Mouse (Mus musculus) right cerebral cortex, postnatal 14 days (tissue): ENCODE data around the gene Otud4.
"Not testable (repeated sequence)": the region's sequence is repeated elsewhere in the genome, so short reads cannot be mapped to it uniquely, and the experiment has no call there.

Source experiments
- DNase-seq: peaks from one replicate; pipeline ENCODE4 v3.0.0; 2022

Gene Otud4

DNA sequence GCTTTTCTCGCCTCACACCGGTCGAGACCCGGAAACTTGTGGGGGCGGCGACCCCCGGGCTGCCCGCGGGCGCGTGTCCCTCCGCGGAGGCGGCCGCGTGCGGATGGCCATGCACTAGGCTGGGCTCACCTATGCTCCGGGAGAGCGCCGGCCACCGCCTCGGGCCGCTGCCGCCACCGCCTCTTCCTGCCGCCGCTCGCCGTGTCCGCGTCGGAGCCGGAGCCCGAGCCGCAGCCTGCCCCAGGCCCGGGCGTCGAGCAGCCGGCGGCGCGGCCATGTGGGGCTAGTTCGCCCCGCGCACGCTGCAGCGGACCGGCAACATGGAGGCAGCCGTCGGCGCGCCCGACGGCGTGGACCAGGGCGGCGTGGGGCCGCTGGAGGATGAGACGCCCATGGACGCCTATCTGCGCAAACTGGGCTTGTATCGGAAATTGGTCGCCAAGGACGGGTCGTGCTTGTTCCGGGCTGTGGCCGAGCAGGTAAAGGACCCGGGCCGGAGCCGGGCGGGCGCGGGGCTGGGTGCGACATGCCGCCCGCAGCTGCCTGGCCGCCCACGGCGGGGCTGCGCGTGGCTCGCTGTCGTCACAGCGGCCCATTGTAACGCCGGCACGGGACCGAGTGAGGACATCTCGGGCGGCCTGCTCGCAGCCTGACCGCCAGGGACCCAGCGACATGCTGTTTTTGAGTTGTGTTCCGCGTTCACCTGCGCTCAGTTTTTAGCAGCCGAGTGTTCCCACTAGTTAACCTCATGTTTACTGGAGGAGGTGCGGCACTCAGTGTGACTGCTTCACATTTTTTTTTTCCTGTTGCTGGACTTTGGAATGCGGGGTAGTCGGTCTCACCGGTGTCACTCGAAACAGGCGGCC, at the start of gene Otud4:
Gene Otud4 (plus strand): TSS at position 33 of the 866 bp plus-strand sequence.
- DNase-seq = peak; percentile 55

DNA sequence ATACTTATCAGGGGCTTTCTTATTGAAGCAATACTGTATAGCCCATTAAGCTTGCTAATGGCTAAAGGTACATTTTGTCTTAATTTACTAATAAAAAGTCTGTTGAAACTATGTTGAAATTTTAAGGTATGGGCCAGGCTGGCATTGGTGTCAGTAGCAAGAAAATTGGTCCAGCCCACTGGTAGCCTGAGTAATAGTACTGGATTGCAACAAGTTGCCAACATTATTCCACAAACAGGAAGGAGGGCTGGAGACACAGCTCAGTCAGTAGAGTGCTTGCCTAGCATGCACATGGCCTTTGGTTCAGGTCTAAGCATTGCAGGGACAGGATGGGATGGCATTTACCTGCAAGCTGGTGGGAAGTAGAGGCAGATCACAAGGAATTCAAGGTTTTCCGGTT, 38.5 kb upstream of the Otud4 start:
- DNase-seq = no peak

DNA sequence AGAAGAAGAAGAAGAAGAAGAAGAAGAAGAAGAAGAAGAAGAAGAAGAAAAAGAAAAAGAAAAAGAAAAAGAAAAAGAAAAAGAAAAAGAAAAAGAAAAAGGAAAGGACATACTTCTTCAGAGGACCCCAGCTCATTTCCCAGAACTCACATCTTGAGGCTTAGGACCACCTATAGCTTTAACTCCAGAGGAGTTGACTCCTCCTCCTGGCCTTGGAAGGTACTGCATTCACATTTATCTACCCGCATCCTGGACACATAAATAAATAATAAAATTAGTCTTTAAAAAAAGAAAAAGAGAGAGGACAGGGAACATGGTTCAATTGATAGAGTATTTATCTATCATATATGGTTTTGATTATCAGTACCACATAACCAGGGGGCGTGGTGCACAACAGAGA, 36.2 kb upstream of the Otud4 start:
- not testable (repeated sequence) for DNase-seq

DNA sequence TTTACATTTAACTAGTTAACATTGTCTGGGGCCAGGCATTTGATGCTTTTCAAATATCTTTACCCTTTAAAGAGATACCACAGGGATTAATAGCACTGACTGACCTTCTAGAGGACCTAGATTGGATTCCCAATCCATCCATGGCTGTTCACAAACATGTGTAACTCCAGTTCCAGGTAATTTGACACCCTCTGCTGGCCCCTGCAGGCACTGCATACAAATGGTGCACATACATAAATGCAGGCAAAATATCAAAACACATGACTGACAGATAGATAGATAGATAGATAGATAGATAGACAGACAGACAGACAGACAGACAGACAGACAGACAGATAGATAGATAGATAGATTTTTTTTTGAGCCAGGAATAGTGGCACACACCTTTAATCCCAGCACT, 33.2 kb upstream of the Otud4 start:
- no peak for DNase-seq

DNA sequence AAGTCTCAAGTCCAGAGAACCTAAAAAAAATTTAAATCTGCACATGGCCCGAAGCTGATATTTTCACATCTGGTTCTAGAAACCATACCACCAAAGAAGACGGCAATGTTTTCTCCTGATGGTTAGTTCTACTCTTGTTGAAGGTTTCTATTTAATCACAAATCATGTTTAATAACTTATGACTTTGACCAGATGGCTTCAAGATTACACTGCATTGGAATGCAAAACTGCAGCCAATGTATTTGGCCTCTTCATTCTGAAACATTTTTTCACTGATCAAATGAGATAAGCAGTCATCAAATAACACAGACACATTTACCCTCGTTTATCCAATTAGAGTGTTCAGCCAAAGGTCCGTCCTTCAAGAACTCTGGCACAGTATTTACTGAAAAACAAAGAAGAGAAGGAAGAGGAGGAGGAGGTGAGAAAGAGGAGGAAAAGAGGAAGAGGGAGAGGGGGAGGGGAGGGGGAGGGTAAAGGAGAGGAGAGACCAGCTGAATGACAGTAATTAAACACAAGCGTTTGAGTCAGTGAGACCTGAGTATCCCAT, 32.6 kb upstream of the Otud4 start:
- no peak for DNase-seq

DNA sequence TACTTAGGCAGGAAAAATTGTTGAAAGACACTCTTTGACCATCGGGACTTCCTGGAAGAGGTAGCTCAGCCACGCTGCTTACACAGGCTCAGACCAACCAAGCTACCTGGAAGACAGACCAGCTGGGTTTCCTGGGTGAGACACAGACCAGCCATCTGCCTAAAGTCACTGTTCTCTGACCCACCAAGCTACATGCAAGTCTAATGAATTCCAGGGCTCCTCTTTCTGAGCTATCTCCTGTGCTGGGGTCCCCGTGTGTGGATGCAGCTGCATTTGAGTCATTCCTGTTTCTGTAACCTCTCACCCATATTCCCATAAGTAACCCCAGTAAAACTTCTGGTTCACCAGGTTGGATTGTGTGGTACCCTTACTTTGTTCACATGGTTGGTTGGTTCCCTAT, 30.7 kb upstream of the Otud4 start:
- no peak for DNase-seq

DNA sequence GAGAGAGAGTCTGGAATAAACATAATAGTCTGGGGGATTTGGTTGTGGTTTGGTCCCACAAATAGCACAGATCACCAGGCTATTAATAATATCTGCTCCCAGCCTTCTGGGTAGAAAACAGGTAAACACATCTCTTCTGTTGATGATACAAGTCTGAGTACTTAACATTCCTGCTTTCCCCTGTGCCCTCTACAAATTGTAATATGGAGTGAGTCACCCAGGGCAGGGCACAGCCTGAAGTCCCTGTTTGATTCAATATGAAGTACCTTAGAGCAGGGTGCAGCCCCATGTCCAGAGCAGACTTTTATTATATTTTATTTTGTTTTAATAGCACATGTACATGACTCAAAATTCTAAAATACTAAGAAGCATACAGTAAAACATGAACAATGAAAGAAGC, 29.1 kb upstream of the Otud4 start:
- no peak for DNase-seq

DNA sequence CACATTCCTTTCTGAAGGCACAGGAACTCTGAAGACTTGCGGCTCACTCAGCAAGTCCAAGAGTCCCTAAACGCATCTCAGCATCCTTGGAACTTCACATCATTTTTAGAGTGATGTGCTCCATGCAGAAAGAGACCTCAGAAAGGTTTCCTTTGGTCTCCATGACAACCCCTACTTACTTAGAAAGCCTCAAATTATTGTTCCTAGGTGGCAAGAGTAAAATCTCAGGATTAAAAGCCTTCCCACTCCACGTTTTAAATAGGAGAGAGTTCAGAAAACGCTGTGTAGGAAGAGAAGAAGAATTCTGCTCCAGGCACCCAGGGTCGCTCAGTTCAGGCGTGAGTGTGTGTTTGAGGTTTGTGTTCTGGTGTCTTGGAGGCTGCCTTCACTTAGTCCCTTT, 27.1 kb upstream of the Otud4 start:
- no peak for DNase-seq

DNA sequence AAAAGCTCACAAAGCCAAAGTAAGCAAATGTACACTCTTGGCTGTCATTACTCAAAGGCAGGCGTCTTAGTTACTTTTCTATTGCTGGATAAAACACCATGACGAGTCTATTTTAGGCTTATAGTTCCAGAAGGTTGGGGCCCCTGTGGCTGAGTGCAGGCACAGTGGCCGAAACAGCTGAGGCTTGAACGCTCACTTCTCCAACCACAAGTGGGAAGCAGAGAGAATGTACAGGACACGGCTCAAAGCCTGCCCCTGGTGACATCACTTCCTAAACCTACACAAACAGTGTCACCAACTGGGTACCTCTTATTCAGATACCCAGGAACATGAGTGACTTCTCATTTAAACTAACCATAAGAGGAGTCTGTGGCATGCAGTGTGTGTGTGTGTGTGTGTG, 26.5 kb upstream of the Otud4 start:
- DNase-seq = no peak

DNA sequence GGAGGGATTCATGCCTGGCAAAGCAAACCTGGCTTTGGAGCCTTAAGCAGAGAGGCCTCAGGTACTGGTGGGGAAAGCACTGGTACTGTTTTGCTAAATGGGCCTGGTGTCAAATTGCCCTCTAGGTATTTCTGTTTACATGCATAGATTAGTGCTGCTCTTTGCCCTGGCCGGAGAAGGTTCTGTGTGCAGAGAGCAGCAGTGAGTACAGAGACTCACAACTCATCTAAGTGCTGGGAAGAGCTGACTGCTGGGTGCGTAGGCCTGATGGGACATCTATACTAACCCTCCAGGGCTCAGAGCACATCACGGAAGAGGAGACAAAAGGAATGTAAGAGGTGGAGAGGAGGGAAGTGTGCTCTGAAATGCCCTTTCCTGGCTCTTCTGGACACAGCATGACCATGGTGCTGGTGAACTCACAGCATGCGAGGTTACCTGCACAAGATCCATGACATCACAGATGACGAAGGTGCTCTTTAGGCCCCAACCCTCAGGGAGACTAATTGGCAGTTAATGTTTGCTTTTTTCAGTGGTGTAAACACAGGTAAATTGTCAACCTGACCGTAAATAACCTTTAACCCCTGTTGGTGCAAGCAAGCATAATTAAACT, 23.6 kb upstream of the Otud4 start:
- DNase-seq = no peak

DNA sequence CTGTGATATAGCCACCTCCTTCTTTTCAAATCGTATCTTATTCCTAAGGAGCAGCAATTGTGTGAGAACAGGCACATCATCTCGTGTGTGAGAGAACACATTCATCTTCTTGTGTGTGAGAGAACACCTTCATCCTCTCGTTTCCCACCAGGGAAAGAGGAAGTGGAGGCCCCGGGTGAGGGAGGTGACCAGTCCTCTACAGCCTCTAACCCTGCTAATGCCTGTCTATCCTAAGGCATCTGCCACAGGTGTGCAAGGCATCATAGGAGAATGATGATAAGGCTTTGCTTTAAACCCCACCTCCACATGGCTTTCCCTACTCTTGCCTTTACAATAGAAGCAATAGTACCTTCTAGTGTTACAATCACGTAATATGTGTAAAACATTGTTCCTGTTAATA, 20.5 kb upstream of the Otud4 start:
- DNase-seq = no peak

DNA sequence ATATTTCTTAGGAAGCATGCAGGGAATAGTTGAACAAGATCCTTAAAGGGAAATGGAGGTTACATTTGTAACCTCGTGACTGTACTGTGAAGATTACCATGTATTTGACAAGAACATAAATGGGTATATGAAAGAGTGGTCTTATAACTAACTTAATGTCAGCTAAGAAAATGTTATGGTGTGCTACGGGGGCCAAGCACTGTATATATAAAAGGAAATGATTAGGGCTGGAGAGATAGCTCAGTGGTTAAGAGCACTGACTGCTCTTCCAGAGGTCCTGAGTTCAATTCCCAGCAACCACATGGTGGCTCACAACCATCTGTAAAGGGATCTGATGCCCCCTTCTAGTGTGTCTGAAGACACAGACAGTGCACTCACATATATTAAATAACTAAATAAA, 20.1 kb upstream of the Otud4 start:
- no peak for DNase-seq

DNA sequence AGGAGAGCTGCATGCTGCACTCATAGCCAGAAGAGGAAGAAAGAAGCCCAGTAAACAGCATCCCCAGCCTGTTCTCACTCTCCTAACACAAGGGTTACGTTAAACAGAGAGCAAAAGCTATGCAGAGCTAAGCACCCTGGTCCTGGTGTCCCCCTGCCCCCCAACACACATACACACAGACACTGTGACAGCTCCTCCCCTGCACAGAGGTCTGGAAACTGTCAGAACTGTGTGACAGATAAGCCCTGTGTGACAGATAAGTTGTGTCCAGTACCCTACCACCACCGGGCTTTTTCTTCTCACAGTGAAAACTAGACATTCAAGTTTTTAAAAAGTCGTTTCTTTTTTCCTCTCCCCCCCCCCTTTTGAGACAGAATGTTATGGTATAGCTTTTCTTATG, 19.4 kb upstream of the Otud4 start:
- DNase-seq = no peak

DNA sequence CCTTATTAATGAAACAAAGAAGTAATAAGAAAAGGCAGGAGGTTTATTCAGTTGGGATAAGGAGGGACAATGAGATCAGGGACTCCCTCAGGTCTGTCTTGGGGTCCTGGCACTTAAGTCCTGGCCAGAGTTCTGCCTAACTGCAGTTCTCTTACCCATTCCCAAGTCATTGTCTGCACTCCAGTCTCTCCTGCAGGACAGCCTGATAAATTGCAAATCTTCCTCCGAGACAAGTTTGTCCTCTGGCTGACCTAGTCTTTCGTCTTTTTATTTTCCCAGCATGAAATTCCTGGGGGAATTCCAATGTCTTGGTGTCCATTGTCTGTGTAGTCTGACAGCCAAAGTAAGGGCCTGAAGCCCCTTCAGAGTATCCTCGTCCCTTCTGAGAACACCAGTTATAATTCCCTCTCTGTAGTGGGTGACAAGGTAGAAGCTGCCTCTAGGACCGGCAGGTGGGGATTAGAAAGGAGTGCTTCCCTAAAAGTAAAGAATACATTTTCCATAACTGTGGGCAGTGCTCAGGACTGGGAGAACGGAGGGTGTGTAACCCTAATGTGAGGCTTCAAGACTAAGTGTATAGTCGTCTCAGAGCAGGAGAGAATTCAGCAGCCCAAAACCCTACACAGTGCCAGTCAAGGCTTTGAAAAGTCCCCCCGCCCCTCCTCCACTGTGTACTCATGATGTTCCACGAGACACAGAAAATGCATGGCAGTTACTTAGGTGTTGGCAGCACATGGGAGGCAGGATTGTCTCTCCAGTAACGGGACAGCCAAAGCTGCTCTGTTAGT, 18.7 kb upstream of the Otud4 start:
- no peak for DNase-seq

DNA sequence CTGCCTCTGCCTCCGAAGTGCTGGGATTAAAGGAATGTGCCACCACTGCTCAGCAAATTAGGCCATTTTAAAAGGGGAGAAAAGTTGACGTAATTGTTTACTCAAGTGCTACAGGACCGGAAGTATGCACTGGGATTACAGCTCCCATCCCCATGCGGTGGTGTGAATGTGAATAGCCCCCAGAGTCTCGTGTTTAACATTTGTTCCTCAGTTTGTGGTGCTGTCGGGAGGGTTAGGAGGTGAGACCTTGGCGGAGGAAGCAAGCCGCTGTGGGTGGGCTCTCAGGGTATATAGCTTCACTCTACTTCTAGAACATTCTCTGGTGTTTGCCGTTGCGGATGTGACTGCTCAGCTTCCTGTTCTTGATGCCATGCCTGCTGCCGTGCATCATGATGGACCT, 17.1 kb upstream of the Otud4 start:
- no peak for DNase-seq

DNA sequence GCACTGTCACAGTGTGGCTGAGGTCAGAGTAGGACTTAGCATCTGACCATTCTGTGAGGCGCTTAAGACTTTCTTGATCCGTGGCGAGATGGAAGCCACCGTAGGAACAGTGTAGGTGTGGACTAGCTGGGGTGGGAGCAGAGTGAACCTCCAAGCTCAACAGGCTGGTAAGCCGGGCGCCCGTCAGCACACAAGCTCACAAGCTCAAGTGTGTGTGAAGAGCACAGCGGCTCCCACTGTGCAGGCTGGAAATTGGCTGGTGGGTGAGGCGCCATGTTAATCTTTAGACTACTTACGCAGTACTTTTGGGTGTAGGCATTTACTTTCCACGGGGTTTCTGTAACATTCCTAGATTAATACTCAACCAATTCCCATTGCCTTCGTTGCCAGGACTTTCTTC, 16.1 kb upstream of the Otud4 start:
- no peak for DNase-seq

DNA sequence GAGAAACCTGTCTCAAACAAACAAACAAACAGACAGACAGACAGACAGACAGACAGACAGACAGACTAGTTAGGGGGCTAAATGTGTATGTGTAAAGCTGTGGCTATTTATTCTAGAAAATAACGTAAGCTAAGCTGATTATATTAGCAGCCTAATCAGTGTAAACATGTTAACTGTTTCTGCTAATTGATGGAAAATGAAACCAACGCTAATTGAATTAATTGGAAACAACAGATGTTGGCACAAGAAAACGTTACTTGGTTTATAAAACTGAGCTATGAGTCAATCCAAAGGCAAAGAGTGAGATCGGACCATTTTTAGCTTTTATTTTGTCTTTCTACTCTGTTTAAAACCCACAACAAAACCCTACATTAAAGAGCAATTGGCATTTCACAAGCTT, 15.0 kb upstream of the Otud4 start:
- DNase-seq = no peak

DNA sequence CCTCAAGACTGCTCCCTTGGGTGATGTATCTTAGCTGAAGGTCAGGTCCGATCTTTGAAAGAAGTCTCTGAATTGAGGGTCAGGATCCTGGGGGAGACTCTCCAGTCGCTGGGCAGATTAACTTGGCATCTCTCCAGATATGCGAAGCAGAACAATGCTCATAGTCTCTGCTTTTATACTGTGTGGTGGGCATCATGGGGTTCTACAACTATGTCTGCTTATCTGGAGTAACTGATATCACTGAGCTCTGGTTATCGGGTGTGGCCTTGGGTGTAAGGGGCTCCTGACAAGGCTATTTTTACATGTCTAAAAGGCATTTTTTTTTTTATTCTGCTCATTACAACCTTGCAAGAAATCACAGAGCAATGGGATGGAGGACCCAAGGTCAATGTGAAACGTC, 13.2 kb upstream of the Otud4 start:
- no peak for DNase-seq

DNA sequence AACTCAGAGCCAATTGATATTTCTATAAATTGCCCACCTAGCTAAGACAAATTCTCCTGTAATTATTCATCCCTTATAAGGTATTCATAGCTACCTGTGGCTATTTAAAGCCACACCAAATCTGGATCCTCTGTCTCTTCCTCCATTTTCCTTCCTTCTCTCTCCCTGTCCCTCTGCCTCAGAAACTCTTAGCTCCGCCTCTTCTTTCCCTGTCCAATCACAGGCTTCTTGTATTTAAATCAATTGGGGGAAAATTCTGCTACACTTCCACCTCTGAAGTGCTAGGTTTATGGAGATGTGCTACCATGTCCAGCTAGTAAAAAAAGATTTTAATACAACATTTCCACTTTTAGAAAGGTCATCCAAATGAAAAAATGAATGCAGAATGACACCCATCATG, 3.9 kb upstream of the Otud4 start:
- DNase-seq = no peak

DNA sequence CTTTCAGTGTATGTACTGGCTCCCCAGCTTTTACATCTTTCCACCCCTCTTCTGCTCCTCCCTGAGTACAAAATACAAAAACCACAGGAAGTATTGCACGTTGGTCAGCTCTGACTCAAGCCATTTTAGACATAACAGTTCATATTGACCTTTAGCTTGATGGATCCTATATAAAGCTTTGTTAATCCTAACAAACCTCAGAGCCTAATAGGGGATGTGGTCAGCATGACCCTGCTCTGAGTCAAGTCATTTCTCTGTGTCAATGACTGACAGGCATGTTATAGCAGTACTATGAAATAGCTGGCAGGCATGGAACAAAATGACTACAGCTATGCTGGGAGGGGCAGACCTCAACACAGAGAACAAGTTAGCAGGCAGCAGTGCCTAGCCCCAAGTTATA, 3.3 kb upstream of the Otud4 start:
- no peak for DNase-seq

DNA sequence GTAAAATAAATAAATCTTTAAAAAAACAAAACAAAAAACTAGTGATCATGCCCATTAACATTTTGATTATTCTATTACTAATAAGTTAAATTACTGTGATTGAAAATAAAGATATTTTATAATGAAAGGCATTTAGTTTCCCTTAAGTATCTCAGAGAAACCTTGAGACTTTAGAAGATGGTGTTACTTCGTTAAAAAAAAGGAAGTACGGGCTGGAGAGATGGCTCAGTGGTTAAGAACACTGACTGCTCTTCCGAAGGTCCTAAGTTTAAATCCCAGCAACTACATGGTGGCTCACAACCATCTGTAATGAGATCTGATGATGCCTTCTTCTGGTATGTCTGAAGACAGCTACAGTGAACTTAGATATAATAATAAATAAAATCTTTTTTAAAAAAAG, 2.2 kb upstream of the Otud4 start:
- no peak for DNase-seq

DNA sequence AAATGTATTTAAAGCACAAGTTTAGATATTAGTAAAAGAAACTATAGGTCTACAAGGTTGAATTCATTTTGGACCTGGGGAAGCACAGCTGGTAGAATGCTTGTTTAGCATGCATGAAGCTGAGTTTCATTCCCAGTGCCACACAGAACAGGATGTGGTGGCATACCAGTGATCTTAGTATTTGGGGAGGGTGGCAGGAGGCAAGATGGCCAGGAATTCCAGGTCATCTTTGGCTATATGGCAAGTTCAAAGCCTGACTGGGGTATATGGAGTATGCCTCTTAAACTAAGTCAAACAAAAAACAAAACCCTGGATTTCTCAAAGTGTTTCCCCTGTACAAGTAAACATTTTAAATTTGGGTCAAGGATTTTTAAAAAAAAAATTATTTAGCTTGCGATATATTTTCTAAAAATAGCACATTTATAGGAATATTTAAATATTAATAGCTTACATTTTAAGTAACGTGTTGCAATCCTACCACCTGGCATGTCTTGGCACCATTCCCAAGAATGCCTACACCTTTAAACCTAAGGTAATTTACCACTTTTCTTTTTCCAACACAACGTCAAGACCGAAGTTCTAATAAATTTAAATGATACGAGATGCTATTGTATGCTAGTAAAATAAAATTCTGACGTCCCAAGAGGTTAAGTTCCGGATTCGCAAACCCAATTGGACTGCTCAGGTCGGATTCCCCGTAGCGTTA, 1.3 kb upstream of the Otud4 start:
- no peak for DNase-seq
